ENCODE assay signal across 27 mouse cellular contexts in genomic region chr2:180420641-180421040, GRCm38 (mm10). TPM values are rescaled to one million over a fixed set of nuclear protein-coding genes. Genes with fewer than 3 reads are reported as not detected.
DNase-seq lines count a peak whose midpoint lies in the region; ATAC-seq and TF ChIP-seq lines count a peak whose summit lies in the region.
"Had no signal": no experiment of that assay in that cellular context is flagged by ENCODE, and none has a peak within 500 bp of the region (broad histone marks: within the 10 kb centered on the region; RNA-seq: fewer than 3 reads in every experiment).

No protein-coding gene starts in this region.

- no peak for ATAC-seq in midbrain, postnatal 0 days (ENCODE audit: low FRiP score)
- no peak for ATAC-seq in kidney, embryonic 16.5 days (ENCODE audit: low FRiP score, low TSS enrichment)
- ATAC-seq: CD4-positive, CD25-positive, alpha-beta regulatory T cell, adult 4 months; forebrain, embryonic 16.5 days had no signal

- no peak overlapping the region for H3K4me2 ChIP-seq in midbrain, postnatal 0 days (ENCODE audit: low read depth, low read length, poor library complexity, severe bottlenecking)
- no peak overlapping the region for H3K4me2 ChIP-seq in kidney, embryonic 16.5 days (replicated peaks; ENCODE audit: low read depth, low read length)
- H3K4me2 ChIP-seq: heart, embryonic 13.5 days; hindbrain, embryonic 15.5 days; kidney, embryonic 15.5 days; neural tube, embryonic 13.5 days had no signal

- H3K27ac ChIP-seq in midbrain, postnatal 0 days (ENCODE audit: low read depth, low read length) = no peak overlapping the region
- no peak overlapping the region for H3K27ac ChIP-seq in midbrain, embryonic 10.5 days (replicated peaks)
- no peak overlapping the region for H3K27ac ChIP-seq in thymus, adult 2 months (ENCODE audit: control insufficient read depth, insufficient read depth, low read length)
- H3K27ac ChIP-seq in kidney, embryonic 16.5 days (ENCODE audit: low read length) = no peak overlapping the region
- H3K27ac ChIP-seq in left cerebral cortex, adult 2 months = no peak overlapping the region
- H3K27ac ChIP-seq: heart, embryonic 13.5 days; hindbrain, embryonic 15.5 days; kidney, embryonic 15.5 days; layer of hippocampus, adult 2 months; liver, embryonic 14.5 days; neural tube, embryonic 13.5 days had no signal

- H3K36me3 ChIP-seq in midbrain, postnatal 0 days (ENCODE audit: insufficient read depth, low read length) = no peaks in the 10 kb centered on the region
- H3K36me3 ChIP-seq in midbrain, embryonic 10.5 days = no peaks in the 10 kb centered on the region
- no peaks in the 10 kb centered on the region for H3K36me3 ChIP-seq in thymus, adult 2 months (ENCODE audit: control insufficient read depth, insufficient read depth, low read length)
- no peaks in the 10 kb centered on the region for H3K36me3 ChIP-seq in kidney, embryonic 16.5 days (ENCODE audit: insufficient read depth, low read length)
- H3K36me3 ChIP-seq: heart, embryonic 13.5 days; hindbrain, embryonic 15.5 days; kidney, embryonic 15.5 days; neural tube, embryonic 13.5 days had no signal

- TF ChIP-seq CTCF in midbrain, postnatal 0 days (IDR thresholded peaks at IDR 0.05) = no peak
- no peak for TF ChIP-seq CTCF in thymus, adult 2 months (IDR thresholded peaks at IDR 0.05; ENCODE audit: borderline replicate concordance, control insufficient read depth, extremely low read depth, insufficient read depth, low read length, poor library complexity)
- no peak for TF ChIP-seq CTCF in left cerebral cortex, adult 2 months (IDR thresholded peaks at IDR 0.05)

- 59% methylated on average over 3 of the region's 3 CpGs for WGBS in midbrain, postnatal 0 days
- WGBS in midbrain, embryonic 10.5 days = 74% methylated on average over 3 of the region's 3 CpGs
- 78% methylated on average over 3 of the region's 3 CpGs for WGBS in thymus, adult 2 months
- 77% methylated on average over 3 of the region's 3 CpGs for WGBS in kidney, embryonic 16.5 days

- H3K4me3 ChIP-seq in midbrain, postnatal 0 days (ENCODE audit: low read depth, low read length) = no peak overlapping the region
- no peak overlapping the region for H3K4me3 ChIP-seq in midbrain, embryonic 10.5 days
- no peak overlapping the region for H3K4me3 ChIP-seq in thymus, adult 2 months (ENCODE audit: control insufficient read depth, insufficient read depth, low read length)
- no peak overlapping the region for H3K4me3 ChIP-seq in kidney, embryonic 16.5 days (ENCODE audit: low read length)
- H3K4me3 ChIP-seq in left cerebral cortex, adult 2 months = no peak overlapping the region
- H3K4me3 ChIP-seq: erythroblast, embryonic 14.5 days; heart, embryonic 13.5 days; hindbrain, embryonic 15.5 days; kidney, embryonic 15.5 days; layer of hippocampus, adult 2 months; neural tube, embryonic 13.5 days had no signal

- TF ChIP-seq POLR2A in thymus, adult 2 months (IDR thresholded peaks at IDR 0.05; ENCODE audit: control insufficient read depth, extremely low read depth, insufficient read depth, low read length, poor library complexity) = no peak

- intact Hi-C loops in left cerebral cortex, adult 2 months (cut with DNase I) = no loop called here

- H3K27me3 ChIP-seq in midbrain, postnatal 0 days (ENCODE audit: insufficient read depth, low read length) = no peaks in the 10 kb centered on the region; the same call in 1 of the 2 replicates
- no peaks in the 10 kb centered on the region for H3K27me3 ChIP-seq in midbrain, embryonic 10.5 days (ENCODE audit: low read depth, poor library complexity, severe bottlenecking)
- H3K27me3 ChIP-seq in thymus, adult 2 months (ENCODE audit: control insufficient read depth, insufficient read depth, low read length) = no peaks in the 10 kb centered on the region
- no peaks in the 10 kb centered on the region for H3K27me3 ChIP-seq in kidney, embryonic 16.5 days (ENCODE audit: insufficient read depth, low read length)
- H3K27me3 ChIP-seq: kidney, embryonic 15.5 days had no signal

- no peaks in the 10 kb centered on the region for H3K9me3 ChIP-seq in midbrain, postnatal 0 days (ENCODE audit: low read length)
- H3K9me3 ChIP-seq in midbrain, embryonic 10.5 days (replicated peaks) = no peaks in the 10 kb centered on the region
- H3K9me3 ChIP-seq in kidney, embryonic 16.5 days (ENCODE audit: low read length) = no peaks in the 10 kb centered on the region
- H3K9me3 ChIP-seq: heart, embryonic 13.5 days; hindbrain, embryonic 15.5 days; kidney, embryonic 15.5 days; neural tube, embryonic 13.5 days had no signal

- no peak overlapping the region for H3K9ac ChIP-seq in midbrain, postnatal 0 days (replicated peaks; ENCODE audit: low read length, poor library complexity, severe bottlenecking)
- no peak overlapping the region for H3K9ac ChIP-seq in kidney, embryonic 16.5 days (replicated peaks; ENCODE audit: low read length)
- H3K9ac ChIP-seq: heart, embryonic 13.5 days; hindbrain, embryonic 15.5 days; kidney, embryonic 15.5 days; liver, embryonic 14.5 days; neural tube, embryonic 13.5 days had no signal

- H3K4me1 ChIP-seq in midbrain, postnatal 0 days (ENCODE audit: insufficient read depth, low read length) = no peaks in the 10 kb centered on the region
- H3K4me1 ChIP-seq in midbrain, embryonic 10.5 days = no peaks in the 10 kb centered on the region
- no peaks in the 10 kb centered on the region for H3K4me1 ChIP-seq in thymus, adult 2 months (replicated peaks; ENCODE audit: control insufficient read depth, insufficient read depth, low read length)
- no peaks in the 10 kb centered on the region for H3K4me1 ChIP-seq in kidney, embryonic 16.5 days (ENCODE audit: insufficient read depth, low read length)
- H3K4me1 ChIP-seq: heart, embryonic 13.5 days; hindbrain, embryonic 15.5 days; kidney, embryonic 15.5 days; neural tube, embryonic 13.5 days had no signal

- peak; percentile 35 for DNase-seq in midbrain, postnatal 0 days (ENCODE audit: low spot score)
- DNase-seq in midbrain, embryonic 10.5 days (ENCODE audit: low spot score) = no peak
- peak; percentile 79 to 83 for DNase-seq in cerebellum, adult 18-20 months
- DNase-seq in cerebellum, postnatal 10 days = peak; percentile 92 to 96
- no peak for DNase-seq in thymus, adult 2 months
- no peak for DNase-seq in left cerebral cortex, adult 2 months (ENCODE audit: extremely low spot score in 1 of 2, low spot score in 2 of 2)
- DNase-seq: adrenal gland, adult 2 months; gastrocnemius, postnatal 10 days; heart, postnatal 10 days; kidney, adult 18-20 months; kidney, postnatal 36 days; liver; lung, adult 2 months; lung, postnatal 14 days; retina, postnatal 1 day; right cerebral cortex, postnatal 14 days; thymus, postnatal 14 days had no signal

RNA-seq across cellular contexts. Expression of gene Slco4a1, which starts 35.4 kb away (rescaled TPM):
- total RNA-seq in midbrain, postnatal 0 days (2014; rRNA removed) = 1.5 and 5.1 TPM in 2 replicates
- 2.5 and 2.8 TPM in 2 replicates for polyA plus RNA-seq in midbrain, postnatal 0 days (2015; fragmentation: Nextera tagmentation; extraction: Ambion mirVana)
- 5.3 and 6.7 TPM in 2 replicates for polyA plus RNA-seq in midbrain, embryonic 10.5 days (2016; fragmentation: Nextera tagmentation; extraction: Ambion mirVana)
- 21.2 and 22.6 TPM in 2 replicates for polyA plus RNA-seq in thymus, adult 2 months (2012; rRNA removed)
- polyA plus RNA-seq in kidney, embryonic 16.5 days (2015; fragmentation: Nextera tagmentation; extraction: Ambion mirVana) = 3.2 and 3.3 TPM in 2 replicates
- 1 to 10 TPM; 2.6 to 3.1 TPM for total RNA-seq in left cerebral cortex, adult 2 months (2021)

Comparison
In these comparisons a context has a peak if more than half of its experiments do, and no peak if none do; other contexts are left out.
1. DNase-seq: peak in midbrain, postnatal 0 days (single experiment), cerebellum, adult 18-20 months (2 of 2) and cerebellum, postnatal 10 days (2 of 2); none in midbrain, embryonic 10.5 days (single experiment), thymus, adult 2 months (single experiment) and left cerebral cortex, adult 2 months (0 of 2).